Mouse (Mus musculus): ENCODE measurements around the gene Rdm1.
A peak's percentile ranks its signal among the peaks of the same experiment; 100 is the strongest.
"Not testable (repeated sequence)": the region's sequence is repeated elsewhere in the genome, so short reads cannot be mapped to it uniquely, and the experiment has no call there.

Gene Rdm1

GRCm38 (mm10) chr11:101616948-101617767 is 9.8 kb upstream of the Rdm1 start:
- DNase-seq (ENCODE audit: low read depth): no peak

GRCm38 (mm10) chr11:101617849-101618248 is 9.1 kb upstream of the Rdm1 start:
- DNase-seq (ENCODE audit: low read depth): peak; percentile 48

- DNase-seq (ENCODE audit: low read depth): no peak
Observed at GRCm38 (mm10) chr11:101618596-101618995, 8.4 kb upstream of the Rdm1 start.

GRCm38 (mm10) chr11:101620022-101620655 is 6.9 kb upstream of the Rdm1 start:
- not testable (repeated sequence) for DNase-seq (ENCODE audit: low read depth)

GRCm38 (mm10) chr11:101626649-101626994 is 373 bp upstream of the Rdm1 start:
- no peak for DNase-seq (ENCODE audit: low read depth)

GRCm38 (mm10) chr11:101627857-101628559 is 1.0 kb downstream of the Rdm1 start:
- DNase-seq (ENCODE audit: low read depth): peak; percentile 92

GRCm38 (mm10) chr11:101628733-101629417 is 1.9 kb downstream of the Rdm1 start:
- DNase-seq (ENCODE audit: low read depth): not testable (repeated sequence)

- no peak for DNase-seq (ENCODE audit: low read depth)
Observed at GRCm38 (mm10) chr11:101635660-101636059, 8.7 kb downstream of the Rdm1 start.

- DNase-seq (ENCODE audit: low read depth): no peak
Observed at GRCm38 (mm10) chr11:101639761-101640160, 12.8 kb downstream of the Rdm1 start.

- DNase-seq (ENCODE audit: low read depth): not testable (repeated sequence)
Observed at GRCm38 (mm10) chr11:101640857-101641709, 14.1 kb downstream of the Rdm1 start.

- DNase-seq (ENCODE audit: low read depth): peak; percentile 58
Observed at GRCm38 (mm10) chr11:101641710-101642642, 15.0 kb downstream of the Rdm1 start.

GRCm38 (mm10) chr11:101642931-101643330 is 15.9 kb downstream of the Rdm1 start:
- no peak for DNase-seq (ENCODE audit: low read depth)

GRCm38 (mm10) chr11:101644591-101644990 is 17.6 kb downstream of the Rdm1 start:
- no peak for DNase-seq (ENCODE audit: low read depth)

- DNase-seq (ENCODE audit: low read depth): not testable (repeated sequence)
Observed at GRCm38 (mm10) chr11:101645043-101645410, 18.0 kb downstream of the Rdm1 start.

GRCm38 (mm10) chr11:101645411-101646282 is 18.7 kb downstream of the Rdm1 start:
- DNase-seq (ENCODE audit: low read depth): peak; percentile 61

GRCm38 (mm10) chr11:101646283-101646794 is 19.3 kb downstream of the Rdm1 start:
- not testable (repeated sequence) for DNase-seq (ENCODE audit: low read depth)

GRCm38 (mm10) chr11:101647093-101647492 is 20.1 kb downstream of the Rdm1 start:
- not testable (repeated sequence) for DNase-seq (ENCODE audit: low read depth)

GRCm38 (mm10) chr11:101656356-101656755 is 29.4 kb downstream of the Rdm1 start:
- DNase-seq (ENCODE audit: low read depth): no peak

GRCm38 (mm10) chr11:101657528-101657885 is 30.5 kb downstream of the Rdm1 start:
- DNase-seq (ENCODE audit: low read depth): no peak

Measured in c-Kit-positive CD71-negative TER-119-negative erythroid progenitor cells, embryonic 14.5 days (primary cell).